Mouse (Mus musculus) lung, postnatal 0 days (tissue): Measurements from ENCODE around the gene Ehd1.

ENCODE experiments used
- CTCF ChIP-seq: IDR thresholded peaks from 2 replicates; pipeline ENCODE4 v1.5.1; 2016; ENCODE audit warnings: antibody characterized with exemption, mild to moderate bottlenecking
- EP300 ChIP-seq: IDR thresholded peaks from 2 replicates; pipeline ENCODE4 v1.6.1; 2016; ENCODE audit warnings: antibody characterized with exemption, mild to moderate bottlenecking, control low read depth

DNA sequence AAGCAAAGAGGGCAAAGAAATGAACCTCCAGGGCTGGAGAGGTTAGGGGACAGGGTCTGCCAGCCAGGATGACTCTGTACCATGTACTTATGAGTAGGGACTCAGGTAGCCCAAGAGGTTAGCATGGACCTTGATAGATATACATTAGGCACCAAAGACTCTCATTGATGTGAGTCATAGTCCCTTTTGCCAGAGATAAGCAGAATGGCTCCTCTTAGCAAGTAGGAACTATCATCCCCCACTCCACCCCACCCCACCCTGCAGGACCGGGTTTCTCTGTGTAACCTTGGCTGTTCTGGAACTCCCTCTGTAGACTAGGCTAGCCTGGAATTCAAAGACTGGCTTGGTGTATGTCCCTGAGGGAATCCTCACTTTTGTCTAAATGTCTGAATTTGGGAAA, 36.4 kb upstream of the Ehd1 start:
- no peak for TF ChIP-seq CTCF
- TF ChIP-seq EP300: no peak
